Mouse (Mus musculus): ENCODE results near the gene Ywhah.

Ywhah gene

GRCm38 (mm10) chr5:33052849-33053582, 34.4 kb downstream of the Ywhah start:
- no peak for DNase-seq

GRCm38 (mm10) chr5:33056126-33056765, 37.6 kb downstream of the Ywhah start:
- DNase-seq, result no peak

- DNase-seq, result no peak
Measured at GRCm38 (mm10) chr5:33070071-33070470, 51.5 kb downstream of the Ywhah start.

DNA sequence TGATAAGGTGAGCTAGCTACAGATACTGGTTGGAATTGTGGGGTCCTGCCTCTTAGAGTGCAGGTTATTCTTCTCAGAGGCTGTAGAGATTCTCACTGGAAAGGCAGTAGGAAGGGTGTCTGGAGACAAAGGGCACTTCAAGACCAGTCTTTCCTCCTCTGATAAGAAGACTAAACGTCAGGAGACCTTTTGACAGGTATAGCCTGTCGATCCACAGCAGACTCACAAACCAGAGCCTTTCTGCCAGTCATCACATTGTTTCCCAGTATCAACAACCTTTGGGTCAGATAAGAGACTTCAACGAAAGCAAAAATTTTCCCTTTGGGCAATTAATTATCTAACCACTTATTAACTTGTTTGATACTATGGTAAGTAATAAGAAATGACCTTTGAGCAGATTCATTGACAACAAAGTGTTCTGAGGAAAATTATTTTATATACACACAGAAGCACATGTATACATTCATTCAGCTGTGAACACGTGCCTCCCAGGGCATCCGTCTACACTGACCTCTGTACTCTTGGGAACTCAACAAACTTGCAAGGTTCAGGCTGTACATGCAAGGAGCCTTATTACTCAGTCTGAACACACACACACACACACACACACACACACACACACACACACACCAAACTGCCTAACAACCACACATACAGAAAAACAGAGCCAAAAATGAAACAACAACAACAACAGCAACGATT, 58.0 kb downstream of the Ywhah start:
- DNase-seq, result no peak

Data from right cerebral cortex, postnatal 25 days (tissue).